Mouse (Mus musculus) bone marrow macrophage, adult 2 months (primary cell): Measurements from ENCODE around the gene Borcs5. TPM values are rescaled to one million over a fixed set of nuclear protein-coding genes. Genes with fewer than 3 reads are reported as not detected.

ENCODE experiments used
- H3K27ac ChIP-seq: 2 replicates; pipeline ENCODE4 v1.5.1; 2012; ENCODE audit warnings: low read depth, low read length; ENCODE audit not compliant: insufficient read depth
- H3K4me1 ChIP-seq: 2 replicates; pipeline ENCODE4 v1.6.1; 2012; ENCODE audit warnings: low read length; ENCODE audit not compliant: control insufficient read depth, insufficient read depth
- H3K4me3 ChIP-seq: 2 replicates; pipeline ENCODE4 v1.5.1; 2012; ENCODE audit warnings: mild to moderate bottlenecking, low read length, moderate library complexity; ENCODE audit not compliant: insufficient read depth
- CTCF ChIP-seq: IDR thresholded peaks from 2 replicates; pipeline ENCODE4 v1.5.1; 2012; ENCODE audit warnings: low read depth, mild to moderate bottlenecking, low read length, moderate library complexity
- POLR2A ChIP-seq: IDR thresholded peaks from 2 replicates; pipeline ENCODE4 v1.6.1; 2012; ENCODE audit warnings: mild to moderate bottlenecking, low read depth, low read length, borderline replicate concordance
- polyA plus RNA-seq: library from polyadenylated mRNA; stranded (reverse); fragments of >200 nt; gene quantifications from 2 replicates; pipeline ENCODE4 v1.2.4, GENCODE M21; 2012; ENCODE audit not compliant: missing spikeins, insufficient read depth, insufficient read length

The Borcs5 gene
- polyA plus RNA-seq, 1 experiment: 4.5 TPM

- peaks cover 5% of the 10 kb centered on the region; the same call in 1 of the 2 replicates for H3K4me1 ChIP-seq
- peak overlapping the region; percentile 92 for H3K4me3 ChIP-seq
- TF ChIP-seq CTCF (no peak), POLR2A (no peak)
- peak overlapping the region; percentile 48; the same call in 1 of the 2 replicates for H3K27ac ChIP-seq
These were observed 2.6 kb downstream of the Borcs5 start for GRCm38 (mm10) chr6:134641738-134642446.

GRCm38 (mm10) chr6:134643296-134643695, 4.0 kb downstream of the Borcs5 start:
- TF ChIP-seq CTCF: no peak
- TF ChIP-seq POLR2A: no peak
- Histone ChIP-seq H3K4me3 (no peak overlapping the region), H3K27ac (no peak overlapping the region), H3K4me1 (peaks cover 5% of the 10 kb centered on the region; the same call in 1 of the 2 replicates)

GRCm38 (mm10) chr6:134646835-134647234, 7.5 kb downstream of the Borcs5 start:
- no peak overlapping the region for H3K27ac ChIP-seq
- no peak overlapping the region for H3K4me3 ChIP-seq
- no peak for TF ChIP-seq POLR2A
- H3K4me1 ChIP-seq: peaks cover 5% of the 10 kb centered on the region; the same call in 1 of the 2 replicates

GRCm38 (mm10) chr6:134647621-134648020, 8.3 kb downstream of the Borcs5 start:
- no peak overlapping the region for H3K4me3 ChIP-seq
- 0 out of 2 replicates have a peak, but pooled peaks cover under 1% of the 10 kb centered on the region for H3K4me1 ChIP-seq
- TF ChIP-seq CTCF (no peak), POLR2A (no peak)
- H3K27ac ChIP-seq: no peak overlapping the region

DNA sequence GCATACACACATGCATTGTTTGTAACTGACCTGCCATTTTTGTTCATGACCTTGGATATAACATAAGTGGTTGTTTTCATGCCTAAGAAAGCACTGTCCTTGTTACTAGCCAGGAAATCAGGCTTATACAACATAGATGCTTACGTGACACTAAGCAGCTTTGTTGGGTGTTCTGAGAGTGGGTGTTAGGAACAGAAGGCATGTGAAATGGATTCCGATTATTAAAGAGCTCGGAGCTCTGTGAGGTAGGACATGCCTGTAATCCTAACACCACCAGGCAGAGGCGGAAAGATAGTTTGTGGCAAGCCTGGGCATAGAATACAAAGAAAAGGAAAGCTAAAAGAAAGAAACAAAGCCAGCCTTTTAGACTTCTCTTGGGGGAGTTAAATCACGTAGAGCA, 9.0 kb downstream of the Borcs5 start:
- no peaks in the 10 kb centered on the region for H3K4me1 ChIP-seq
- no peak overlapping the region for H3K4me3 ChIP-seq
- no peak for TF ChIP-seq CTCF
- no peak for TF ChIP-seq POLR2A
- H3K27ac ChIP-seq: no peak overlapping the region

DNA sequence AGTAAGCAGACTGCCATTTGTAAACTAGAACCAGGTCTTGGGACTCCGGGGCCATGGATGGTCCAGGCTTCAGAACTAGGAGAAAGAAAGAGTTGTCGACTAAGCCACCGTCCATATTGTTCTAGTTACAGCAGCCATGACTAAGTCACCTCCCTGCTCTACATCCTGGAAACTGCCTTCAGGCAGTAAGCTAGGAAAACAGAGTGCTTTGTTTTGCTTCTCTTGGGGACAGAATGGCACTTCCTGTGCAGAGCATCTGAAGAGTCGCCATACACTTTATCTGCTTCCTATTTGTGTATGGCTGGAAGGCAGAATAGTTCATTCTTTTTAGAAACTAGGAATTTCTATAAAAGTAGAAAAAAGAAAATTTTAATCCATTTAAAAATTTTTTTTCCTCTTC, 17.2 kb downstream of the Borcs5 start:
- no peak for TF ChIP-seq CTCF
- TF ChIP-seq POLR2A: no peak
- Histone ChIP-seq H3K4me1 (no peaks in the 10 kb centered on the region), H3K27ac (no peak overlapping the region), H3K4me3 (no peak overlapping the region)

GRCm38 (mm10) chr6:134659108-134659958, 20.0 kb downstream of the Borcs5 start:
- Histone ChIP-seq H3K4me1 (no peaks in the 10 kb centered on the region), H3K27ac (no peak overlapping the region), H3K4me3 (no peak overlapping the region)
- TF ChIP-seq POLR2A (no peak), CTCF (peak; percentile 55)

- H3K27ac ChIP-seq: no peak overlapping the region
These were observed 21.6 kb downstream of the Borcs5 start for GRCm38 (mm10) chr6:134660714-134661406.

GRCm38 (mm10) chr6:134664573-134664972, 25.3 kb downstream of the Borcs5 start:
- TF ChIP-seq CTCF (no peak), POLR2A (no peak)
- Histone ChIP-seq H3K27ac (no peak overlapping the region), H3K4me3 (no peak overlapping the region), H3K4me1 (peaks cover 7% of the 10 kb centered on the region)

More at GRCm38 (mm10) chr6:134660714-134661406, 21.6 kb downstream of the Borcs5 start:
- Histone ChIP-seq H3K4me3 (no peak overlapping the region), H3K4me1 (no peaks in the 10 kb centered on the region)
- no peak for TF ChIP-seq POLR2A
- TF ChIP-seq CTCF: no peak
